Mouse (Mus musculus): Measurements from ENCODE around the gene Col26a1.

Col26a1 gene

DNA sequence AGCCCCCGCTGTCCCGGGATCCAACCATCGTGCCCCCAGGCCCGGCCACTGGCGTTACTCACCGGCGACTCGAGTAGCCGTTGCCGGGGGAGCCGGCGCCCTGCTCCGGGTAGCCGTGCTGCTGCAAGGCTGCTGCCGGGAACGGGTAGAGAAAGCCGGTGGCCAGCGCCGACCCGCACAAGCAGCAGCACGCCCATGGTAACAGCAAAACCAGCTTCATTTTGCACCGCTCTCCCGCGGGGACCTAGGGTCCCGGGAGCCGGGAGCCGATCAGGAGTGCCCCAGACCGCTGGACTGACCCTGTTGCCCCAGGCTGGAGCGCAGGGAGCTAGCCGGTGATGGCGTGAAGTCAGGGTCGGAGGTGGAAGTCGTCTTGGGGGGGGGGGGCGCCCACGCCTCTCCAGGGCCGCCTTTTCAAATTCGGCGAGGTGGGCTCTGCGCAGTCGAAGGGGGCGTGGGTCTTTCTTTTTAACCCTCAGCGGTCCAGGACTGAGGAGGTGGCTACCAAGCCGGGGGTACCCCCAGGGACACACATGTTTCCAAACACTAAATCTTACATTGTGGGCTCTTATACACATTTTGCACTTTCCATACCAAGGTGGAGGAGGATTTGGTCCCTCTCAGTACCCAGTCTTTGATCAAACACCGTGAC, at the start of gene Col26a1:
TSS of gene Col26a1 (minus strand) at position 422 of the 652 bp plus-strand sequence.
- DNase-seq (ENCODE audit: low spot score), result peak; percentile 69

DNA sequence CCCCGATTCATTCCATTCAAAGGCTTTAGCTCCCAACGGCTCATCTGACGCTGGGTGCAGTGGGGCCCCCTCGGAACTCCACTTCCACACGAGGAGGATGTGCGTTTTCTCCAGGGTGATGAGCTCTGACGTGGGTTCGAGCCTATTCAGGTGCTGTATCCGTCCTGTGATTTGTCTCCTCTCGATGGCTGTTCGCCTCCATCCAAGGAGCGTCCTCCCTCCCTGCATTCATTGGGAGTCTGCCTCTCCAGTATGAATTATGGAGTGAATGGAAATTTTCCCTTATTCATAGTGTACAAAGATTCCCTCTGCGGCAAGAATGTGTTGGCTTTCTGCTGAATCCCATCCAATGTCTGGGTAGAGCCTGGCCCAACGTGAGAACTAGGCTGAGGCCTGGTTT, 48.9 kb upstream of the Col26a1 start:
- DNase-seq (ENCODE audit: low spot score), result no peak

DNA sequence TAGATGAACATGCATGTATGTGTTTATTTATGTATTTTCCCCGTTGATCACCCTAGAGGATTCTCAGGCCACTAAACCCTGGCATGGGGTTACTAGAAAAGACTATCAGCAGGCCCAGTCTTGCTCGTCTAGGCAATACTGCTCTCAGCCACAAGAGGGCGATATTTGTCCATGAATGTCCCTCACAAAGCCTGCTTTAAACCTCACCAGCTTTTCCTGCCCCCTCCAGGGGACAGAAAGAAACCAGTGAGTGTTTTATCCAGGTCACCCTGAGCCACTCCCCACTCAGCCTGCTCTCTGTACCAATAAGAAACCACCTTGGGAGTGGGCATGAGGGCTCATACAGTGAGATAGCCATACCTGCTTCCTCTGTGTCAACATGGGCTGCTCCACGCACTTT, 46.1 kb upstream of the Col26a1 start:
- DNase-seq (ENCODE audit: low spot score), result peak; percentile 94

DNA sequence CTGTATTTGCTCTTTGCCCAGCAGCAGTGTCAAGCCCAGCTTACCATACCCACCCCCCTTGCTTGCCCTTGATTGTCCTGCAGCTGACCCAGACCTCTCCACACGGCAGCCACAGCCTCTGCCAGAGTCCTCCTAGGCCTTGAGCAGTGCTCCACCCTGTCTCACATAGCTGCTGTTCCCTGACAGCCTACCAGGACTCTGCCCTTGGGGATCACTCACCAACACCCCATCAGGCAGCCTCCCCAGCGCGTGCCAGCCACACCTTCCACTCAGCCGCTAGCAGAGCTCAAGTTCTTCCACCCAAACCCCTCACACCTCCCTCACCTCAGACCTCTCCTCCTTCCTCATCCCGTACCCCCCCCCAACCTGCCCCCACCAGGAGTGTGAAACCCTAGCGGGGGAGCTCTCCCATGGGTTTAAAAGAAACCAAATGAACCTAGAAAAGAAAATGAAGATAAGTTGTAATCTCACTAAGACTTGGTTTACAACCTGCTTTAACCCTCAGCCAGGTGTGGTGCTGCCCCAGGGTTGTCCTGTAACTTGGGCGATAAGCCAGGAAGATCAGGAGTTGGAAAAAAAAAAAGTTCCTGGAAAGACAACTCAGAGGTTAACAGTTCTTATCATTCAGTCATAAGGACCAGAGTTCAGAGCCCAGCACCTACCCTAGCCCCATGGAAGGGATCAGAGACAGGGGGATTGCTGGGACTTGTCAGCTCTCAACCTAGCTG, 40.9 kb upstream of the Col26a1 start:
- DNase-seq (ENCODE audit: low spot score), result no peak

DNA sequence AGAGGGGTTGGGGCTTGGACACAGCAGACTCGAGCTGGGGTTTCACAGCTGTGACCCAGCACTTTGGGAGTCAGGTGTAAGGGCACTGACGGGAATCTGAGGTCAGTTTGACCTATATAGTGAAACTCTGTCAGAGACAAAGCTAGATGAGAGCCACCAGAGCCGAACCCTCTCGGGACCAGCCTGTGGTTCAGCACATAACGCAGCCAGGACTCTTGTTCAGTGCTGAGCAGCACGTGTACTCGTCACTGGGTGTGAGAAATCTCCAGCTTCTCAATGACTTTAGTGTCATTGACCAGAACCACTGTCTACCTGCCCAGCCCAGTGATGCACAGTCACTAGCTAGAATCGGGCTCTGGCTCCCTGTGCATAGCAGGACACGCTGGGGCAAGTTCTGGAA, 39.8 kb upstream of the Col26a1 start:
- DNase-seq (ENCODE audit: low spot score), result no peak

DNA sequence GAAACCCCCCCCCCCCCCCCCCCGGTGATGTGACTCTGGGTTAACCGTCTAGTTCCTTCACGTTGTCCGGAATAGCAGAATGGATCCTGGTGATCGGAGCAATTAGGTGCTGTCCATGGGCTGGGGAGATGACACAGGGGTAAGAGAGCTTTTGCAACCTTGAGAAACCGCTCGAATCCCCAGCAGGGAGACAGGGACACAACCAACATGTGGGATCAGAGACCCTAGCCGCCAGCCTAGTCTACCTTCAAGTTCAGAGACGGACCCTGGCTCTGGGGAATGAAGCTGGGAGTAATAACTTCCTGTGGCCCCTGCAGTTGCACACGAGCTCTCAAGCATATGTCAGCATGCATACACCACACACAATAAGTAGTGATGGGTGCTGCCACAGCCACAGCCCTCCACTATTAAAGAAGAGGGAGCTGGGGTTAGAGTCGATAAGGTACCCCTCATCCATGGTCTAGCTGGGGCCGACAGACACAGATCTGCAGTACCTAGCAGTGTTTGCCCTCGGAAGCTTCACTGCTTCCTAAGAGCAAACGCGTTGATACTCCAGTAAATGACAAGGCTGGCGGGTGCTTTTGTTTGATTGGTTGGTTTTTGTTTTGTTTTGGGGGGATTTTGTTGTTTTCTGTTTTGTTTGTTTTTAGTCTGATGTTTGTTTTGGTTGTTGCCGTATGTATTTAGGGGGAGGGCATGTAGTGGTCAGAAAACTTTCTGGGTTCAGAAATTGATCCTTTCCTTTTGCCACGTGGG, 36.7 kb upstream of the Col26a1 start:
- DNase-seq (ENCODE audit: low spot score), result peak; percentile 34

DNA sequence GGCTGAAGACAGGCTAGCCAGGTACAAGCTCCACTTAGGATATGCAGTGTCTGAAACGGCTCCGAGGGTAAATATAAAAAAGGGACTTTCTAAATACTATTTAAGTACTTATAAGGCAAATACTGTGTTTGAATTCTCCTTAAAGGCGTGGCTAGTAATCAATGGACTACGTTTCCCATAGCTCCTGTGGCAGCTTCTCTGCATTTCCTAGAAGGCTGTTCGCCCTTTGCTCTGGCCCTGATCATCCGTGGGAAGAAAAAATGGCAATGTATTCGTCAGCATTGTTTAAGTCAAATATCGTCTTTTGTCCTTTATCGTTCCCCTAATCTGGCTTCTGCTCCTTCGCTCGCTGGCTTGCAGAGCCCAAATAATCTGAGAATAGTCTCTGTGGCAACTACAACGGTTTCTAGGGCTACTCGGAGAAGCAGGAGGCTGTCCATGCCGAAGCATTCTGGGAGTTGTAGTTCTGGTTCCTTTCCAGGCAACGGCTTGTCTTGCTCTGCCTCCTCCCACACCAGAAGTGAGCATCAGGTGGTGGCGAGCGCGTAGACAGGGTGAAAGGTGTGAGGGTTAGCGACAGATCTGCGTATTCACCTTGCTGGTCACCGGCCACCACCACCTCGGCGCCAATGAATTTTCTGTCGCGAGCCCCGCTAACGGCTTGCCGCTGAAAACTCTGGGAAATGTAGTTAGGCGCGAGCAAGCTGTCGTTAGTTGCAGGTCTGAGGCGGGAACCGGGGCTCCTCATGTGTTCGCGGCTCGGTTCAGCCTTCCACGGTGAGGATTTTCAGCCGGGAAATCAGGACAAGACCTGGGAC, 35.9 kb upstream of the Col26a1 start:
- peak; percentile 95 for DNase-seq (ENCODE audit: low spot score)

DNA sequence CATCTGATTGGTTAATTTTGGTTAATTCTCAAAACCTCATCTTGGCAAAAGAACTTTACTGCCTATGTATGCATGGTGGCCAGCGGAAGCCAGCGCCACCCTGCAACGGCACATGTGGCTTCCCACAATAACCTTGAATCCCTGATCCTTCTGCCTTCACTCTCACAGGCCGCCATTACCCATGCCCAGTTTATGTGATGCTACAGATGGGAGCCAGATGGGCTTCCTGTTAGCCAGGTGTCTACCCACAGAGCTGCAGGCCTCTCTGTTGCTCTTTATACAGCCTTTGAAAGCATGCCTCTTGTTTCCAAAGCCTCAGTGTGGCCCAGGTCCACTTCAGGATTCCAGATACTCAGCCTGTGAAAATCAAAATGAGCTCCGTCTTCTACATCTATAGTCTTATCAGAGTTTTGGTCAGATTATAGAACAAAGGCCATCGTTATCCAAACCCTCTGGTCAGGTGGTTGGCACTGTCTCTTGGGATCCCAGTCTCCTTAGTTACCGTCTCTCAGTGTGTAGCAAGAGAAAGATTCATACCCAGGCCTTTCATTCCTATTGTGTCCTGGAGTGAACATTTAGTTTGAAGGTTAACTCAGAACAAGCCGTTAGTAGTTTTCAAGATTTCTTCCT, 34.7 kb upstream of the Col26a1 start:
- no peak for DNase-seq (ENCODE audit: low spot score)

DNA sequence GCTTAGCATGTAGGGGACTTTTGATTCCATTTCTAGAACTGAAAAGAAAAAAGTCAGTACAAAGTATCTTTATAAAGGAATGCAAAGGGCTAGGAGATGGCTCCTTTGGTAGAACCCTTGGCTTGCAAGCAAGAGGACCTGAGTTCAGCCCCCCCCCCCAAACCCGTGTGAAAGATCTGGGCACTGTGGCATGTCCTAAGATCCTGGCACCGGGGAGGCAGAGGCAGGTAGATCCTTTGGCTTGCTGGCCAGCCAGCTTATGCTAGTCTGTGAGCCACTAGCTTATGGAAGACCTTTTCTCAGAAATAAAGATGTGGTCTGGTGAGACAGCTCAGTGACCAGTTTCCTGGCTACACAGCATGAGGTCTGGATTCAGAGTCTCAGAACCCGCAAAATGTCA, 31.2 kb upstream of the Col26a1 start:
- DNase-seq (ENCODE audit: low spot score), result no peak

DNA sequence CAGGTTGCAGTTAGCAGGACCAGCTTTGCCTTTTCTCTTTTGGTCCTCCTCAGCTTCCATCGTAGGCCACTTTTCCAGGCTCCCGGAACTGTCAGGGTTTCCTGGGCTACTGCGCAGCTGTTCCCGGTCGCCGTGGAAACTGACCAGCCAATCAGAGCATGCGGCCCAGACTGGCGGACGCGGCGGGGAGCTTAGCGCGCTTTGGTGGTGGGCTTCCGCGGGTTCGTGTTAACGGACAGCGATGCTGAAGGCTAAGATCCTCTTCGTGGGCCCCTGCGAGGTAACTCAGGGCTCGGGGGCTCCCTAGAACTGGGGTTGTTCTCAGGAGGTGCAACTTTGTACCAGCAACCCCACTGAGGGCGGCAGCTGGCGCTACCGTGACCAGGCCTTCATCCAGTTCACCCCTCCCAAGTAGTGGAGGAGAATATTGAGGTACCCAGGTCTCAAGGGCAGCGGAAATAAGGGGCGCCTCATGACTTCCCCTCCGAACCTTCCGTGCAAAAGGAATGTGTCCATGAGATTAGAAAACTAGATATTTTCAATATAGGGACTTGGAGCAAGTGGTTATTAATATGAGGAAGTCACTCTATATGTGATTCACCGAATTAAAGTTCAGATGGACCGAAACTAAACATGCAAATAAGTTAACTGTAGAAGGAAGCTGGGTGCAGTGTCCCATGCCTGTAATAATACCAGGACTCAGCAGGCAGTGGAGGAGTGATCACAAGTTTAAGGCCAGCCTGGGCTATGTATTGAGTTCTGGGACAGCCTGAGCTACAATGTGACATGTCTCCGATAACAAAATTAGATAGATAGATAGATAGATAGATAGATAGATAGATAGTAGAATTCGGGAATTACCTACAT, 25.2 kb upstream of the Col26a1 start, which contains the start of gene Ift22:
TSS of gene Ift22 (plus strand) at position 160 of the 867 bp plus-strand sequence.
- peak; percentile 97 for DNase-seq (ENCODE audit: low spot score)

DNA sequence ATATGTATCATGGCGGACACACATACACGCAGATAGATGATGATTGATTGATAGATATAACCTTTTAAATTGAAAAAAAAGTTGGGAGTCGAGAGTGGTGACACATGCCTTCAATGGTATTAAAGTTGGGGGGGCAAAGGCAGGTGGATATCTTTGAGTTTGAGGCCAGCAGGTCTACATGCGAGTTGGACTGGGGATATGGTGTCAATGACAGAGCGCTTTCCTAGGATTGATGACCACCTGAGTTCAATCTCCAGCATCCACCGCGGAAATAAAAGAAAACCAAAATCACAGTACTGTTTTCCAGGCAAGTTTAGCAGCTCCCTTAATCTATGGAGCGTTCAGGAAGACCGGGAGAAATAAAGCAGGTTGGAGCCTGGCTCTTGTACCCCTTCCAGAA, 24.6 kb upstream of the Col26a1 start:
- DNase-seq (ENCODE audit: low spot score), result no peak

DNA sequence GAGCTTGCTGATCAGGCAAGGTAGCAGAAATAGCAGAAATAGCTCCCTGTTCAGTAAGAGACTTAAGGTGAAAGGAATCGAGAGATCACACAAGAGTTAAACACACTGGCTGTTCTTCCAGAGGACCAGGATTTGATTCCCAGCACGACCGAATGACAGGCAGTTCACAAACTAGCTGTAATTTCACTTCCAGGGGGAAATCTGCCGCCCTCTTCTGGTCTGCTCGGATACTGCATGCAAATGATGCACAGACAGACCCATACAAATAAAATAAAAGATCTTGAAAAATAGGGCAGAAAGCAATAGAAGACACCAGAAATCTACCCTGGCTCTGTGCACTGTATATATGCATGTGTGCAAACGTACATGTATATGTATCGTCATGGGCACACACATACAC, 22.6 kb upstream of the Col26a1 start:
- DNase-seq (ENCODE audit: low spot score), result peak; percentile 43

DNA sequence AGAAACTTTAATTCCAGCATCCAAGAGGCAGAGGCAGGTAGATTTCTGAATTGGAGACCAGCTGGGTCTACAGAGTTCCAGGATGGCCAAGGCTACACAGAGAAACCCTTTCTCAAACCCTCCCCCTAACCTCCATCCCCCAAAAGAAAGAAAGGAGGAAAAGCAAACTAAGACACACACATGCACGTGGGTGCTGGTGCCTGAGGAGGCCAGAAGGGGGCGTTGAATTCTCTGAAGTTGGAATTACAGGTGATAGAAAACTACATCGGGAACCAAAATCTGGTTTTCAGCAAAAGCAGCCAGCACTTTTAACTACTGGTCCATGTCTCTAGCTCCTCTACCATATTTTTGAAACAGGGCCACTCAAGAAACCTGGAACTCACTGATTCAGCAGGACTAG, 21.6 kb upstream of the Col26a1 start:
- no peak for DNase-seq (ENCODE audit: low spot score)

DNA sequence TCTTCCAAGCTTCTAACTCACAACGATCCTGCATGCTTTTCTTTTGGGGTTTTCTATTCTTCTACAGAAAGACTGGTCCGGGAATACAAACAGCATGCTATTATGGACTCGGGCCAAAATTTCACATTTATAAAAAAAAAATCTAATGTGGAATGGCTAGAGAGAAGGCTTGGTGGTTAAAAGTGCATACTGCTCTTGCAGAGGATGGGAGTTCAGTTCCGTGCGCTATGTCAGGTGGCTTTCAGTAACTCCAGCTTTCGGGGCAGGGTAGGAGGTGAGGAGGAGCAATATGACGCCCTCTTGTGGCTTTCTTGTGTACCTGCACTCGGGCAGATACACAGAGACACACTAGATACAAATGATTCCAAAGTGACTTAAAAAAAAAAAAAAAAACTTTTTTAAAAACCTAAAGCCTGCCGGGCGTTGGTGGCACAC, 12.5 kb upstream of the Col26a1 start:
- no peak for DNase-seq (ENCODE audit: low spot score)

DNA sequence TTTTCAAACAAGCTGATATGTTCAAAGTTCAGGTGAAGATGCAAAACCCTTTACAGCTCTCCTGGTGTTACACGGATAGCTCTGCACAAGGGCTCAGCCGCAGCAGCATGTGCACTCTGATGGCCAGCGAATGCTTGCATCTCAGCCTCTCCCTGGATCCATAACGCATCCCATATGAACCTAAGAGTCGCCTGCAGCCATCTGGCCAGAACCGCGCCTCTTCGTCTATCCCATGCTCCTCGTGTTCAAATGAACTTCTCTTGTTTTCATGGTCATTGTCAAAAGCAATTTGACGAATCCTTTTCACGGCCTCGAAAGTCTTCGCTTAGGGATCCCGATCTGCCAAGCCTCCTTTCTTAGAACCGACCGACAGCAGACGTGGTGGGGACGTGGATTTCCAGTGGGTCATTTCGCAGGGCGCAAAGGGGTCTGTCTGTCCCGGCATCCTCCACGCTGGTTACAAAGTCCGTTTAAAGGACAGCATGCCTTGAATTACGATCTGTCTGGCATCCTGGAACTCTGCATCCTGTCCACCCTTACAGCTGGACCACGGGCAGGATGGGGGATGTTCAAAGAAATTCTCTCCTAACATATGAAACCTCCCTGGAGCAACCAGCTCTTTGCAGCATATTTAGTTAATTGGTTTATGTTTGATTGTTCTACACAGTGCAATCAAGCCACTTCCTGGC, 12.0 kb upstream of the Col26a1 start:
- DNase-seq (ENCODE audit: low spot score), result no peak

DNA sequence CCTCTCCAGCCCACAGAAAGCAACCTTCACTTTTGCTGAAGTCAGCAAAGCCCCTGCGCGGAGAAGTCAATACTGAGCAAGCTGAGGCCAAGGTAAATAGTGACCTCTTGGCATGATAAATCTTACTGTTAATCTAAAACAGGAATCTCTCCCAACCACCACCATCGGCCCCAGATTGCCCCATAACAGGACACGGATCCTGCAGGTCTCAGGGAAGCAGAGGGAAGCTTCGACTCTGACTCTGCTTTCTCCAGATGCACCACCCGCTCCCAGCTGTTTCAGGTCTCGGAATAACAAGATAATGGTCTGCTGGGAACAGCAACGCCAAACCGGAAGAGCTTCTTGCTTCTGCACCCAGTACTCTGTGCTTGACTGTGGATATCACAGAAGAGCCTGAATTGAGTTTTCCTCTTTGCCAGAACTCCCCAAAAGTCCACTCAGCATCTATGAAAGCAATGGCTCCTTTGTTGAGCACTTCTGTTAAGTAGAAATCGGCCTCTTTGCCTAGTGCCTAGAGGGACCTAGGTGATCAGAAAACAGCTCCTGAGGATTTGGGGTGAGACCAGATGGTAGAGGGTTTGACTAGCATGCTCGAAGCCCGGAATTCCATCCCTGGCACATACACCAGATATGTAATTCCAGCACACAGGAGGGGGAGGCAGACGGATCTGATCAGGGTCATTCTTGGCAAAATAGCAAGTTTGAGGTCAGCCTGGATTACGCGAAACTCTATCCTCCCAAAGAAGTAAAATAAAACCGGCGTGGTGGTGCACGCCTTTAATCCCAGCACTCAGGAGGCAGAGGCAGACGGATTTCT, 5.7 kb upstream of the Col26a1 start:
- DNase-seq (ENCODE audit: low spot score), result peak; percentile 76

DNA sequence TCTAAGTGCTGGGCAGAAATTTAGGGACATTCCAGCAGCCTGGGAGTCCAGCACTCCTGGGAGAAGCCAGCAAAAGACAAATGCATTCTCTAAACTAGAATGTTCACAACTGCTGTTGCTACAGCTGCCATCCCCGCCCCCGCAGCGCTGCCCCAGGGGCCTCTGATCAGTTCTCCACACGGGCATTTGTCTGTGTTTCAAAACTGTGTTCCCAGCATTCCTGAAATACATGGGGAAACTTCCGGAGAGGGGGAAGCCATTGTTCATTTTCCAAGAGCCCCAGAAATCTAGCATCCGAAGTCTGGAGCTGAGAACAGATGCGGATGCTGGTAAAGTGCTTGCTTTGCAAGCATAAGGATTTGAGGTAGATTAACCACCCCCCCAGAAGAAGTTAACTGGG, 3.9 kb upstream of the Col26a1 start:
- DNase-seq (ENCODE audit: low spot score), result peak; percentile 57

DNA sequence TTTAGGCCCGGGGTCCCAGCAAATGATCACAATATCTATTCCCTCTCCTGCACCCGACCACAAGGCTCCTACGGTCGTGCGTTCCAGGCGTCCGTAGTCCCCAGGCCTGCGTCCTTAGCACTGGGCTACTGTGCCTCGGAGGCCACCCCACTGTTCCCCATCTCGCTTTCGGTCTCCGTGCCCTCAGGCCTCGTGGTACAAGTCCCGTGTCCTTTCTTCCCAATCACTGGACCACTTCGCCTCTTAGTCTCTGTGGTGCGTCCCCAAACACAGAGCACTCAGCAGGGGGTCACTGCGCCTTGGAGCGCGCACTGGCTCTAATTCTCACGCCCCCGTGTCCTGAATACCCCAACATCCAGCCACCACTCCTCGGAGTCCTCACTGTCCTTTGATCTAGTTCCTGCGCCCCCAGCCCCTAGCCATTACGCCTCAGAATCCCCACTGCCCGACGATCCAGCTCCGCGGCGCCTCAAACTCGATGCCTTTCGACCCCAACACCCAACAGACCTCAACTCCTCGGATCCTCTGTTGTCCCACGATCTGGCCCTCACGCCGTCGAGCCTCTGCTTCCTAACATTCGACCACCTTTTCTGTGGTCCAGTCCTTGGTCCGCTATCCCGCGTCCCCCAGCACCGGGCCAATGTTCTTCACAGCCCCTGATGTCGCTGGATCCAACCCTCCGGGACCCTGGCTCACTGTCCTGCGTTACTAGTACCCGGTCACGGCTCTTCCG, 788 bp downstream of the Col26a1 start:
- DNase-seq (ENCODE audit: low spot score), result no peak
